Mouse (Mus musculus) urinary bladder, adult 2 months (tissue): ENCODE data around the gene Obscn. TPM values are rescaled to one million over a fixed set of nuclear protein-coding genes. Genes with fewer than 3 reads are reported as not detected.

ENCODE experiments used
- polyA plus RNA-seq: library from polyadenylated mRNA; depleted of rRNA; stranded (reverse); fragments of >200 nt; gene quantifications from 2 replicates; pipeline ENCODE4 v1.2.3, GENCODE M21; 2012; rRNA removed

Gene Obscn
- polyA plus RNA-seq, 1 experiment: 0.14 TPM

Other genes starting within 250 kb of the Obscn start
- 3.0 and 5.1 TPM in 2 replicates for gene Zfp39, start 232.2 kb downstream of the Obscn start, polyA plus RNA-seq
- not detected in 2 replicates for gene Btnl10, start 218.5 kb downstream of the Obscn start, polyA plus RNA-seq
- gene Rnf187, start 197.5 kb downstream of the Obscn start, polyA plus RNA-seq: 137 and 140 TPM in 2 replicates
- 1.3 and 2.2 TPM in 2 replicates for gene Hist3h2ba, start 187.5 kb downstream of the Obscn start, polyA plus RNA-seq
- gene Hist3h2a, start 181.7 kb downstream of the Obscn start, polyA plus RNA-seq: 22.0 and 27.2 TPM in 2 replicates
- 0.23 and 0.49 TPM in 2 replicates for gene Trim17, start 181.7 kb downstream of the Obscn start, polyA plus RNA-seq
- 27.1 and 28.1 TPM in 2 replicates for gene Trim11, start 158.3 kb downstream of the Obscn start, polyA plus RNA-seq
- gene Iba57, start 27.3 kb upstream of the Obscn start, polyA plus RNA-seq: 3.8 and 4.0 TPM in 2 replicates
- gene Gjc2, start 46.8 kb upstream of the Obscn start, polyA plus RNA-seq: 8.9 and 9.5 TPM in 2 replicates
- 99.0 and 118 TPM in 2 replicates for gene Guk1, start 55.8 kb upstream of the Obscn start, polyA plus RNA-seq
- gene Mrpl55, start 66.1 kb upstream of the Obscn start, polyA plus RNA-seq: 35.2 and 35.4 TPM in 2 replicates
- gene 2310033P09Rik, start 71.9 kb upstream of the Obscn start, polyA plus RNA-seq: 23.8 and 26.1 TPM in 2 replicates
- gene Arf1, start 91.9 kb upstream of the Obscn start, polyA plus RNA-seq: 531 and 605 TPM in 2 replicates
- 0.03 TPM in 2 replicates for gene Wnt3a, start 154.3 kb upstream of the Obscn start, polyA plus RNA-seq
- gene Wnt9a, start 170.5 kb upstream of the Obscn start, polyA plus RNA-seq: 11.6 and 11.7 TPM in 2 replicates
- gene Prss38, start 239.3 kb upstream of the Obscn start, polyA plus RNA-seq: 0.06 and 0.24 TPM in 2 replicates